Mouse (Mus musculus): ENCODE results near the gene Coq5.

Gene Coq5

DNA sequence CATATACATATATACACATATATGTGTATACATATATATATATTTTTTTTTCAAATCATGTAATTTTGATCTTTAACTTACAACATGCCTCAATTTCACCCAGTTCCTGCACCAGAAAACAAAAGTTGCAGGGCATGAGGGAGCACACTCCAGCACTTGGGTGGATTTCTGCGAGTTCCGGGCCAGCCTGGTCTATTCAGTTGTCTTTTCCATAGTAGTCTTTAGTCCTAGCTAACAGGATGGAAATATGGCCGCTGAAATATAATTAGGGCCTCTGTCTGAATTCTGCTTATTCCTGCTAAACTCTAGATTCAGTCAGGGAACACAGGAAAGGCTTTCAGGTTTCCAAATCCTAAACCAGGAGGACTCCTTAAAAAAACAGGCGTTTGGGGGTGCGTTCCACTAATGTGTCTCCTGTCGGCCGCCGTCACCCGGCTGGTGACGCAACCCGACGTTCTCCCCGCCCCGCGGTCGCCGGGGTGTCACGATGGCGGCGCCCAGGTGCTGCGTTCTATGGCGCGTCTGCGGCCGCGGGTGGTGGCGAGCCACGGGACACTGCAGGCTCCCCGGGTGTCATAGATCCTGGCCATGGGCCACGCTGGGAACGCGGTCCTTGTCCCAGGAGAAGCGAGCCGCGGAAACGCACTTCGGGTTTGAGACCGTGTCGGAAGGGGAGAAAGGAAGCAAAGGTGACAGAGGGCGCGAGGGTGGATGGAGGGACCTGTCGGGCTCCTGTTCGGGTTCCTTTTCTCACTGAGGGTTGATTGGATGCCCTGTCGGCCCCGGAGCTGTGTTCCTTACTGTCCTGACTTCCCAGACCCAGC, at the start of gene Coq5:
Gene Coq5 (plus strand): TSS at position 441 of the 824 bp plus-strand sequence.
- peak; percentile 89 to 96 for DNase-seq (ENCODE audit: low spot score in 2 of 2)

GRCm38 (mm10) chr5:115230830-115231551, 48.5 kb upstream of the Coq5 start:
- no peak for DNase-seq (ENCODE audit: low spot score in 2 of 2)

DNA sequence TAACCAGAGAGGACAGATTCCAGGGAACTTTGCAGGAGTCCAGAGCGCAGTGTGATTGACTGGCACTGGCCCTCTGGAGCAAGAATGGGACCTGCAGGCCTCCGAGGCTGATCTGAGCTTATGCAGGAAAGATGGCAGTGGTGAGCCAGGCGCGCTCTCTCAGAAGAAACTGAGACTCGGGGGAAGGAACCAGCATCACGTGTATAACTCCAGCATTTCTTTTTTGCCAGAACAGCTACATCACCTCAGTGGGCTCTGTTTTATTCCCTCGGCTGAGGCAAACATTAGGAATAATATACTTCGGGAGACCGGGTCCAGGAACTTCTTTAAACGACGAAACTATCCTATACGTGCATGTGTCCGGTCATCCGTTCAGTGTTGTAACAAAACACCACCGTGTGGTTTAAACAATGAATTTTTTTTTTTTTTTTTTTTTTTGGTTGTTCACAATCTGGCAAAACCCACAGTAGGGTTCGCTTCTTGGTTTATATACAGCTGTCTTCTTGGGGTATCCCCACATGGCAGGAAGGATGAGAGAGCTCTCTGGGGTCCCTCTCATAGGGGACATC, 47.8 kb upstream of the Coq5 start:
- no peak for DNase-seq (ENCODE audit: low spot score in 2 of 2)

DNA sequence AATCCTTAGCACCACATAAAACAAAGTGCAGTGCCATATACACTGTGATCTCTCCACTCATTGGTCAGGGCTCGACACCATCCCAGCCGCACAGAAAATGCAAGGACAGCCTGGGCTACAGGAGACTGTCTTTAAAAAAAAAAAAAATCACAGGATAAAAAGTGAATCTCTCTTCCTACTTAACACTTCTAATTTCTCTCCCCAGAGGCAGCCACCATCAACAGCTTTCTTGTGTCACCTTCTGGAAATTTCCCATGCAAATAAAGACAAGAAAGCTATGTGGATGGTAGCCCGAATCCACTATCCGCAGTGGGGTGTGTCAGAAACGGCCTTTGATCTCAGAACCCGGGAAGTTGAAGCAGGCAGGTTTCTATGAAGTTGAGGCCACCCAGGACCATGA, 47.0 kb upstream of the Coq5 start:
- DNase-seq (ENCODE audit: low spot score in 2 of 2): no peak

DNA sequence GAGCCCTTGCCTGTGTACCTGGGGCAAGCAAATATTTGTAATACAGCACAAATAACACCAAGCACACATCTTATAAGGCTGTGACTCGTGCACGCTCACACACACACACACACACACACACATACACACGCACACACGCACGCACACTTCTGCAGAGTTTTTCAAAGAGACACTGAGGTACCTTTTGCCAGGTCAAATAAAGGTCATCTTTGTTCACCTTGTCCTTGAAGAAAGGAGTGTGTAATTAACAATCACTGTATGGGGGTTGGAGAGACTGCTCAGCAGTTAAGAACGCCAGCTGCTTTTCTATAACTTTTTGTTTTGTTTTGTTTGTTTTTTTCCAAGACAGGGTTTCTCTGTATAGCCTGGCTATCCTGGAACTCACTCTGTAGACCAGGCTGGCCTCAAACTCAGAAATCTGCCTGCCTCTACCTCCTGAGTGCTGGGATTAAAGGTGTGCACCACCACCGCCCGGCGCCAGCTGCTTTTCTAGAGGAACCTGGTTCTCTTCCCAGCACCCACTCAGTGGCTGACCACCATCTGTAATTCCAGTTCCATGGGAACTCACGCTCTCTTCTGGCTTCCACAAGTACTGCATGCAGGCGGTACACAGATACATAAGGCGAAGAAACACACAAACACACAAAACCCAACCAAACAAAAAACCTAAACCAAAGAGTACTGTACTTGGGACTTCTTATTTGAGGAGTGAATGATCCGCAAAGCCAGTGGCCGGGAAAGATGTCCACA, 46.3 kb upstream of the Coq5 start:
- DNase-seq (ENCODE audit: low spot score in 2 of 2): no peak

DNA sequence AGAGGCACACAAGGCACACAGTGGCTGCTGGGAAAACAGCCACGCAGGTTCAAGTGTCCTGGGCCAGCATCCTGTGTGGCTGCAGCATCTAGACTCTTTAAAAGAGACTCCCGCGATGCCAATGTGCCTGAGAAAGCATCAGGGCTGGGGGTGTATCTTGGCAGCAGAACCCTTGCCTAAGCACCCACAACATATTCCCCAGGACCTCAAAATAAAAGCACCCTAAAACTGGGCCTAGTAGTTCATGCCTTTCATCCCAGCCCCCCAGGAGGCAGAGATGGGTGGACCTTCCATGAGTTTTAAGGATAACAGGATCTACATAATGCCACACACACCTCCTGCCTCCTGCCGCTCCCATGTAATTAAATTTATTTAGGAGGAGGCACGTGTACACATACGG, 44.9 kb upstream of the Coq5 start:
- no peak for DNase-seq (ENCODE audit: low spot score in 2 of 2)

DNA sequence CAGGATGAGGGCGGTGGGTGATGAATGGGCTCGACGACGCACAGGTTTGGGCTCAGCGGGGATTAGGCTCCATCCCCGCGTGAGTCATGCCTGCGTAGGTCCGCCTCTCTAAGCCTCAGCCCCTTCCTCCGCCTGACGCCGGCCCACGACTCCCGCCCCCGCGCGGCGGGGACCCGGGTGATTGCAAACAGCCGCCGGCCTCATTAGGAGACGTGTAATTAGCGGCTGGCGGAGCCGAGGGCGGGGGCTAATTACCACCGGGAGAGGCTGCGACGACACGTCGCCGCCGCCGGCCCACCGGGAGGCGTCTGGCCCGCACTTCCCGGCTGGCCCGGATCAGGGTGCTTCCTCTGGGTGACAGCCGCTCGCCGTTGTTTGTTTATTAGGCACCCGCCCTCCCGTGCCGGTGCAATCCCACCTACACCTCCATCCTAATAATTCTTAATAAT, 44.1 kb upstream of the Coq5 start:
- DNase-seq (ENCODE audit: low spot score in 2 of 2): peak in 1 of 2 experiments; percentile 75

DNA sequence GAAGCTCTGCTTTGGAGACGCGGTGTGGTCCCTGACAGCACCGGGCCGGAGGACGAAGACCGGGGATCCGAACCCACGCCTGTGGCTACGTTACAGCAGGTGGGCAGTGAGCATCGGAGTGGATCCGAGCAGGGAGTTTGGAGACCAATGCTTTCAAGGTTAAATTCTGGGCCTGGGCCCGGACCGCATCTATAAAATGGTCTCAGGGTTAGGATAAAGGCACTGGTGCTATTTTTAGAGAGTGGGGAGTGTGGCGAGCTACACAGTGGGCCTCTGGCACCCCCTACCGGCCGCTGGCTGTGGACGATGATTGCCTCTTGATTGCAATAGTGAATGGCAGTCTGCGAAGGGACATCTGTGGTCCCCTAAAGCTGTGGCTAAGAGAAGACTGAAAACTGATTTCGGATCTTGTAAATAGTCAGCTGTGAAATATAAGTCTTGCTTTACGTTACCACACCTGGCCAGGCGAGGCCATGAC, 43.6 kb upstream of the Coq5 start, which contains the start of gene Pop5:
Gene Pop5 (plus strand): TSS at position 51 of the 478 bp plus-strand sequence.
- peak; percentile 89 to 97 for DNase-seq (ENCODE audit: low spot score in 2 of 2)

- peak; percentile 91 to 95 for DNase-seq (ENCODE audit: low spot score in 2 of 2)
These were observed 41.4 kb upstream of the Coq5 start for GRCm38 (mm10) chr5:115237803-115238728.

GRCm38 (mm10) chr5:115238729-115239195, 40.7 kb upstream of the Coq5 start:
- DNase-seq (ENCODE audit: low spot score in 2 of 2): no peak

GRCm38 (mm10) chr5:115240191-115240590, 39.3 kb upstream of the Coq5 start:
- DNase-seq (ENCODE audit: low spot score in 2 of 2): no peak

DNA sequence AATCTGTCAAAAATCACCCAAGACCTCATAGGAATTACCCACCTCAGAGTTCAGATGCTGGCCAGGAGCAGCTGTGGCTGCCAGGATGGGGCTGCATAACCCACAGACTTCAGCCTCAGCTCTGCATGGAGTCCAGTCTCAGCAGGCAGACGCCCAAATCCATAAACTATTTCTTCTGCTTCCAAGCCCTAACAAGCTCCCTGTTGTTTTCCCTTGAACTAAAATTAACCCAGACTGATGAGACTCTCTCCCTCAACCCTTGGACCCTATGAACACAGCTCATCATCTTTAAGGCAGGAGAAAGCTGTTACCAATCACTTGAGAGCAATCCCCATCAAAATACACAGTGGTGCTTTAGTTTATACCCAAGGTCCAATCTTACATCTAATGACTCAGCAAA, 24.0 kb upstream of the Coq5 start:
- no peak for DNase-seq (ENCODE audit: low spot score in 2 of 2)

GRCm38 (mm10) chr5:115256909-115257546, 22.4 kb upstream of the Coq5 start:
- no peak for DNase-seq (ENCODE audit: low spot score in 2 of 2)

DNA sequence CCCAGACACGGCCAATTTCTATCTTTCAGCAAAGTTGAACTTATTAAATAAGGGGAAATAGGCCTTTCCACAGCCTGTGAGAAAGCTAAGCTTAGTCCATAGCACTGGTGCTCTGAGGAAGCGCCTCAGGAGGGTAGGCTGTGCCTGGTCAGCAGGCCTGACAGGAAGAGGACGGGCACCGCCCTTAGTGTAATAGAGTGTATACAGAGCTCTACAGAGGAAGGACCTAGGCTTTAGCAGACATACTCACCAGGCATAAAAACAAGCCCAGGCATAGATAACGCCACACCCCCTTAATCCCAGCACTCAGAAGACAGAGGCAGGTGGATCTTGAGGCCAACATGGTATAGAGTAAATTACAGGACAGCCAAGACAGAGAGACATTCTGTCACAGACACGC, 19.1 kb upstream of the Coq5 start:
- no peak for DNase-seq (ENCODE audit: low spot score in 2 of 2)

GRCm38 (mm10) chr5:115261141-115261540, 18.3 kb upstream of the Coq5 start:
- DNase-seq (ENCODE audit: low spot score in 2 of 2): no peak

DNA sequence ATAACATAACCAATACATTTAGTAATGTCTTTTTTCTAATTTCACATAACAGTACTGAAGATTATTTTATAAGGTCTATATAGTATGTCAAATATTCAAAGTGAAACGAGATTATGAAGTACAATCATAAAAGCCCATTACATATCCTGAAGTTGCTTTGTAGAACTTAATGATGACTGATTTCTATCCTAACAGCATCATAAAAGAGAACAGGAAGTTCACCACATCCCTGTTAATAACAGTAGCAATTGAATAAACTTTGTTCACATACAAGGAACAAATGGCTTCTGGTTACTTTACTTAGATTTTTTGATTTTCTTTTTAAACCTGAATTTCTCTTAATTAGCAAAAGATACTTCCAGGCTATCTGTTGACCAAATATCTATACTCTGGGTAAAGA, 17.6 kb upstream of the Coq5 start:
- no peak for DNase-seq (ENCODE audit: low spot score in 2 of 2)

GRCm38 (mm10) chr5:115262502-115263291, 16.8 kb upstream of the Coq5 start:
- no peak for DNase-seq (ENCODE audit: low spot score in 2 of 2)

GRCm38 (mm10) chr5:115266340-115266739, 13.1 kb upstream of the Coq5 start:
- no peak for DNase-seq (ENCODE audit: low spot score in 2 of 2)
